Mouse (Mus musculus) limb, embryonic 12.5 days (tissue): Measurements from ENCODE around the gene Tmem198. TPM values are rescaled to one million over a fixed set of nuclear protein-coding genes. Genes with fewer than 3 reads are reported as not detected.

Source experiments
- ATAC-seq: fragments of 200-750 bp; cut with Nextera tagmentation; 2 replicates; pipeline ENCODE4 v1.8.0; 2017; ENCODE audit warnings: low read depth, moderate TSS enrichment; ENCODE audit not compliant: insufficient number of reproducible peaks, insufficient read depth, low FRiP score, low TSS enrichment
- H3K27ac ChIP-seq: fragments of 300-500 bp; sonication (generic); 2 replicates; pipeline ENCODE4 v1.5.1; 2016; ENCODE audit warnings: mild to moderate bottlenecking, moderate library complexity
- H3K27me3 ChIP-seq: fragments of 300-500 bp; sonication (generic); 2 replicates; pipeline ENCODE4 v1.6.1; 2016; ENCODE audit warnings: mild to moderate bottlenecking, moderate library complexity
- H3K36me3 ChIP-seq: fragments of 300-500 bp; sonication (generic); 2 replicates; pipeline ENCODE4 v1.6.1; 2016; ENCODE audit warnings: mild to moderate bottlenecking, moderate library complexity
- H3K4me1 ChIP-seq: fragments of 300-500 bp; sonication (generic); replicated peaks from 2 replicates; pipeline ENCODE4 v1.6.1; 2016
- H3K4me2 ChIP-seq: fragments of 300-500 bp; sonication (generic); 2 replicates; pipeline ENCODE4 v1.6.1; 2016; ENCODE audit warnings: mild to moderate bottlenecking, moderate library complexity
- H3K4me3 ChIP-seq: fragments of 300-500 bp; sonication (generic); replicated peaks from 2 replicates; pipeline ENCODE4 v1.5.1; 2016; ENCODE audit warnings: mild to moderate bottlenecking
- H3K9ac ChIP-seq: fragments of 300-500 bp; sonication (generic); replicated peaks from 2 replicates; pipeline ENCODE4 v1.6.1; 2016; ENCODE audit warnings: mild to moderate bottlenecking, moderate library complexity
- H3K9me3 ChIP-seq: fragments of 300-500 bp; sonication (generic); 2 replicates; pipeline ENCODE4 v1.6.1; 2016; ENCODE audit warnings: mild to moderate bottlenecking, moderate library complexity
- WGBS: fragments of 180-500 bp; shearing (Covaris S2); methylation state at CpG from one replicate; pipeline ENCODE4 v1.1.7; 2016; 5-methylcytosine and 5-hydroxymethylcytosine counted together
- polyA plus RNA-seq: library from polyadenylated mRNA; unstranded; fragments of >200 nt; fragmentation: Nextera tagmentation; extraction: Ambion mirVana; gene quantifications from 2 replicates; pipeline ENCODE4 v1.2.1, GENCODE M21; 2016

Gene Tmem198
- polyA plus RNA-seq, 1 experiment from 2014 or later, result 0.36 TPM

- Histone ChIP-seq H3K36me3 (peaks cover 20% of the 10 kb centered on the region), H3K4me3 (peak within 1 kb of the TSS; percentile 73), H3K4me2 (peak within 1 kb of the TSS; percentile 91), H3K27ac (peak within 1 kb of the TSS; percentile 99), H3K4me1 (peaks cover 48% of the 10 kb centered on the region), H3K9me3 (no peaks in the 10 kb centered on the region), H3K27me3 (peaks cover 17% of the 10 kb centered on the region), H3K9ac (peak within 1 kb of the TSS; percentile 95)
- peak; percentile 24; the same call in 1 of the 2 replicates for ATAC-seq
- 74% methylated on average over 10 of the region's 10 CpGs for WGBS
Observed at GRCm38 (mm10) chr1:75507006-75507405, 27.7 kb downstream of the Tmem198 start, which contains the start of gene Inha. Gene Inha, plus strand, starts transcription at chr1:75507077.

GRCm38 (mm10) chr1:75509586-75509985 lies 30.3 kb downstream of the Tmem198 start:
- no peaks in the 10 kb centered on the region for H3K36me3 ChIP-seq
- no peak overlapping the region for H3K27ac ChIP-seq
- peaks cover 32% of the 10 kb centered on the region for H3K4me1 ChIP-seq
- H3K9ac ChIP-seq, result no peak overlapping the region; the same call in 1 of the 2 replicates
- no peak overlapping the region for H3K4me3 ChIP-seq
- H3K4me2 ChIP-seq, result no peak overlapping the region
- 42% methylated on average over 20 of the region's 20 CpGs for WGBS
- H3K9me3 ChIP-seq, result no peaks in the 10 kb centered on the region
- ATAC-seq, result no peak
- H3K27me3 ChIP-seq, result peaks cover 17% of the 10 kb centered on the region

- Histone ChIP-seq H3K27ac (no peak overlapping the region), H3K4me3 (no peak overlapping the region), H3K27me3 (peaks cover 17% of the 10 kb centered on the region), H3K9ac (no peak overlapping the region), H3K36me3 (no peaks in the 10 kb centered on the region), H3K9me3 (no peaks in the 10 kb centered on the region), H3K4me1 (peaks cover 27% of the 10 kb centered on the region), H3K4me2 (no peak overlapping the region)
- WGBS, result 80% methylated on average over 5 of the region's 5 CpGs
- ATAC-seq, result no peak
Observed at GRCm38 (mm10) chr1:75510154-75510553, 30.8 kb downstream of the Tmem198 start.

- Histone ChIP-seq H3K4me1 (peaks cover 24% of the 10 kb centered on the region), H3K27ac (peak overlapping the region; percentile 75), H3K9ac (no peak overlapping the region; the same call in 1 of the 2 replicates), H3K36me3 (no peaks in the 10 kb centered on the region), H3K9me3 (no peaks in the 10 kb centered on the region), H3K4me2 (no peak overlapping the region), H3K4me3 (no peak overlapping the region), H3K27me3 (peaks cover 17% of the 10 kb centered on the region)
- no peak for ATAC-seq
- WGBS, result 57% methylated on average over 4 of the region's 4 CpGs
Observed at GRCm38 (mm10) chr1:75511437-75512210, 32.3 kb downstream of the Tmem198 start.

GRCm38 (mm10) chr1:75512550-75512949 lies 33.2 kb downstream of the Tmem198 start:
- Histone ChIP-seq H3K36me3 (no peaks in the 10 kb centered on the region), H3K27ac (no peak overlapping the region), H3K27me3 (peaks cover 15% of the 10 kb centered on the region), H3K4me2 (no peak overlapping the region), H3K4me1 (peaks cover 15% of the 10 kb centered on the region), H3K4me3 (no peak overlapping the region), H3K9me3 (no peaks in the 10 kb centered on the region), H3K9ac (no peak overlapping the region)
- ATAC-seq, result no peak
- WGBS, result 87% methylated on average over 3 of the region's 3 CpGs

- Histone ChIP-seq H3K27me3 (no peaks in the 10 kb centered on the region), H3K9ac (no peak overlapping the region), H3K4me1 (peaks cover 9% of the 10 kb centered on the region; the same call in 1 of the 2 replicates), H3K4me2 (no peak overlapping the region), H3K4me3 (no peak overlapping the region), H3K27ac (no peak overlapping the region), H3K9me3 (no peaks in the 10 kb centered on the region), H3K36me3 (no peaks in the 10 kb centered on the region)
- no peak for ATAC-seq
- WGBS, result 73% methylated on average over 15 of the region's 15 CpGs
Observed at GRCm38 (mm10) chr1:75516703-75517380, 37.5 kb downstream of the Tmem198 start.

- Histone ChIP-seq H3K36me3 (no peaks in the 10 kb centered on the region), H3K4me3 (no peak overlapping the region), H3K9me3 (no peaks in the 10 kb centered on the region), H3K27ac (peak overlapping the region; percentile 59; the same call in 1 of the 2 replicates), H3K27me3 (no peaks in the 10 kb centered on the region), H3K4me2 (no peak overlapping the region), H3K9ac (no peak overlapping the region), H3K4me1 (peaks cover 15% of the 10 kb centered on the region; the same call in 1 of the 2 replicates)
- 61% methylated on average over 4 of the region's 4 CpGs for WGBS
- no peak for ATAC-seq
Observed at GRCm38 (mm10) chr1:75517984-75518383, 38.7 kb downstream of the Tmem198 start.

- WGBS, result 95% methylated on average over 4 of the region's 4 CpGs
- Histone ChIP-seq H3K36me3 (no peaks in the 10 kb centered on the region), H3K27me3 (no peaks in the 10 kb centered on the region), H3K27ac (peak overlapping the region; percentile 59; the same call in 1 of the 2 replicates), H3K9ac (no peak overlapping the region), H3K4me3 (no peak overlapping the region), H3K4me2 (no peak overlapping the region), H3K4me1 (peaks cover 15% of the 10 kb centered on the region; the same call in 1 of the 2 replicates), H3K9me3 (no peaks in the 10 kb centered on the region)
- no peak for ATAC-seq
Observed at GRCm38 (mm10) chr1:75518427-75518826, 39.1 kb downstream of the Tmem198 start.

- H3K27ac ChIP-seq, result no peak overlapping the region; the same call in 1 of the 2 replicates
- WGBS, result 83% methylated on average over 5 of the region's 5 CpGs
Observed at GRCm38 (mm10) chr1:75519576-75519975, 40.2 kb downstream of the Tmem198 start.

GRCm38 (mm10) chr1:75521321-75522031 lies 42.1 kb downstream of the Tmem198 start, which contains the start of gene Stk11ip:
Gene Stk11ip, plus strand, starts transcription at chr1:75521529.
- Histone ChIP-seq H3K36me3 (peaks cover 16% of the 10 kb centered on the region), H3K27me3 (no peaks in the 10 kb centered on the region), H3K4me3 (peak within 1 kb of the TSS; percentile 62), H3K4me2 (peak within 1 kb of the TSS; percentile 72), H3K9me3 (no peaks in the 10 kb centered on the region), H3K4me1 (peaks cover 15% of the 10 kb centered on the region; the same call in 1 of the 2 replicates), H3K9ac (peak within 1 kb of the TSS; percentile 52), H3K27ac (peak within 1 kb of the TSS; percentile 96)
- ATAC-seq, result peak; percentile 96
- under 1% methylated on average over 46 of the region's 46 CpGs for WGBS

More at GRCm38 (mm10) chr1:75519576-75519975, 40.2 kb downstream of the Tmem198 start:
- H3K9me3 ChIP-seq, result no peaks in the 10 kb centered on the region
- H3K9ac ChIP-seq, result no peak overlapping the region
- no peaks in the 10 kb centered on the region for H3K27me3 ChIP-seq
- no peaks in the 10 kb centered on the region for H3K36me3 ChIP-seq
- H3K4me1 ChIP-seq, result peaks cover 15% of the 10 kb centered on the region; the same call in 1 of the 2 replicates
- H3K4me2 ChIP-seq, result no peak overlapping the region
- ATAC-seq, result no peak
- H3K4me3 ChIP-seq, result no peak overlapping the region
